Mouse (Mus musculus) CH12.LX (cell line): ENCODE results near the gene Olfr564. TPM values are rescaled to one million over a fixed set of nuclear protein-coding genes. Genes with fewer than 3 reads are reported as not detected.

Experiments used
- DNase-seq: peaks from one replicate; pipeline ENCODE4 v3.0.0-alpha.2; 2013; ENCODE audit errors: extremely low read depth
- H3K27ac ChIP-seq: 2 replicates; pipeline ENCODE4 v1.5.1; 2012; ENCODE audit warnings: low read depth, mild to moderate bottlenecking, control low read depth, moderate library complexity; ENCODE audit not compliant: insufficient read depth
- H3K27me3 ChIP-seq: replicated peaks from 2 replicates; pipeline ENCODE3; 2012; ENCODE audit warnings: inconsistent platforms
- H3K36me3 ChIP-seq, 2 experiments: replicated peaks in 1 of 2; 2 replicates each; pipeline versions ENCODE3 to v1.6.1; 2012; ENCODE audit warnings: inconsistent platforms in 1 of 2, low read length in 1 of 2, mild to moderate bottlenecking in 1 of 2, mixed read lengths in 1 of 2, moderate library complexity in 1 of 2; ENCODE audit not compliant: control insufficient read depth in 1 of 2, insufficient read depth in 1 of 2
- H3K4me1 ChIP-seq, 2 experiments: 2 replicates each; pipeline ENCODE4 v1.6.1; 2012; ENCODE audit warnings: inconsistent platforms in 1 of 2, moderate library complexity in 1 of 2; ENCODE audit not compliant: insufficient read depth in 2 of 2, control insufficient read depth in 1 of 2
- H3K4me2 ChIP-seq: 2 replicates; pipeline ENCODE4 v1.6.1; 2012; ENCODE audit warnings: low read depth, mild to moderate bottlenecking, control low read depth; ENCODE audit not compliant: poor library complexity, insufficient read depth, severe bottlenecking
- H3K4me3 ChIP-seq, 3 experiments: fragments of 150-350 bp in 1 of 3; sonication (generic) in 1 of 3; replicated peaks in 1 of 3; 2 replicates each; pipeline versions ENCODE3 to v1.5.1; 2011 to 2012; ENCODE audit warnings: low read depth in 2 of 3, low read length in 2 of 3, mild to moderate bottlenecking in 2 of 3, moderate library complexity in 2 of 3, control low read depth in 1 of 3, improper control_type of control experiment in 1 of 3, inconsistent platforms in 1 of 3, mixed read lengths in 1 of 3; ENCODE audit not compliant: poor library complexity in 1 of 3
- H3K79me2 ChIP-seq: replicated peaks from 2 replicates; pipeline ENCODE4 v1.6.1; 2012; ENCODE audit warnings: mild to moderate bottlenecking, moderate library complexity; ENCODE audit not compliant: control insufficient read depth, poor library complexity, insufficient read depth, severe bottlenecking; ENCODE audit errors: extremely low read depth
- H3K9ac ChIP-seq: 2 replicates; pipeline ENCODE4 v1.6.1; 2012; ENCODE audit warnings: low read depth, mild to moderate bottlenecking, control low read depth, moderate library complexity; ENCODE audit not compliant: insufficient read depth
- H3K9me3 ChIP-seq: replicated peaks from 2 replicates; pipeline ENCODE3; 2012; ENCODE audit warnings: low read length, inconsistent platforms, mixed read lengths
- CHD1 ChIP-seq: IDR thresholded peaks from 2 replicates; pipeline ENCODE4 v1.6.1; 2012; ENCODE audit warnings: low read depth, low read length, improper control_type of control experiment, inconsistent platforms
- CTCF ChIP-seq, 2 experiments: IDR thresholded peaks in 1 of 2; conservative IDR thresholded peaks in 1 of 2; 2 replicates each; pipeline ENCODE4 v1.5.1; 2011 to 2012; ENCODE audit warnings: low read depth in 2 of 2, low read length in 2 of 2, improper control_type of control experiment in 1 of 2, inconsistent platforms in 1 of 2, mild to moderate bottlenecking in 1 of 2, moderate library complexity in 1 of 2
- ELF1 ChIP-seq: IDR thresholded peaks from 2 replicates; pipeline ENCODE4 v1.6.1; 2014; ENCODE audit warnings: low read depth, mild to moderate bottlenecking, inconsistent platforms, low read length, improper control_type of control experiment
- ETS1 ChIP-seq: conservative IDR thresholded peaks from 2 replicates; pipeline ENCODE4 v1.6.1; 2012; ENCODE audit warnings: low read depth, mild to moderate bottlenecking, inconsistent platforms, low read length, improper control_type of control experiment, moderate library complexity
- GABPA ChIP-seq: IDR thresholded peaks from 2 replicates; pipeline ENCODE4 v1.6.1; 2012; ENCODE audit warnings: low read depth, low read length, improper control_type of control experiment, inconsistent platforms; ENCODE audit not compliant: insufficient replicate concordance
- HCFC1 ChIP-seq: IDR thresholded peaks from 2 replicates; pipeline ENCODE4 v1.6.1; 2012; ENCODE audit warnings: low read depth, mild to moderate bottlenecking, inconsistent platforms, low read length, improper control_type of control experiment
- JUN ChIP-seq: IDR thresholded peaks from 2 replicates; pipeline ENCODE4 v1.6.1; 2011; ENCODE audit warnings: low read depth, mild to moderate bottlenecking, low read length, improper control_type of control experiment, moderate library complexity; ENCODE audit not compliant: insufficient read depth
- MAX ChIP-seq: IDR thresholded peaks from 2 replicates; pipeline ENCODE4 v1.6.1; 2011; ENCODE audit warnings: low read length, improper control_type of control experiment
- MEF2A ChIP-seq: IDR thresholded peaks from 2 replicates; pipeline ENCODE4 v1.6.1; 2014; ENCODE audit warnings: low read depth, mild to moderate bottlenecking, inconsistent platforms, low read length, improper control_type of control experiment, borderline replicate concordance
- NELFE ChIP-seq: IDR thresholded peaks from 2 replicates; pipeline ENCODE4 v1.6.1; 2011; ENCODE audit warnings: low read depth, low read length, improper control_type of control experiment
- NRF1 ChIP-seq: IDR thresholded peaks from 2 replicates; pipeline ENCODE4 v1.6.1; 2014; ENCODE audit warnings: low read depth, mild to moderate bottlenecking, inconsistent platforms, low read length, improper control_type of control experiment, moderate library complexity
- POLR2A ChIP-seq: IDR thresholded peaks from 2 replicates; pipeline ENCODE4 v1.6.1; 2011; ENCODE audit warnings: low read depth, mild to moderate bottlenecking, improper control_type of control experiment, low read length
- POLR2AphosphoS2 ChIP-seq: IDR thresholded peaks from 2 replicates; pipeline ENCODE4 v1.6.1; 2011; ENCODE audit warnings: low read depth, low read length, improper control_type of control experiment
- RAD21 ChIP-seq: IDR thresholded peaks from 2 replicates; pipeline ENCODE4 v1.6.1; 2011; ENCODE audit warnings: low read depth, mild to moderate bottlenecking, low read length, improper control_type of control experiment, moderate library complexity
- RCOR1 ChIP-seq: conservative IDR thresholded peaks from 2 replicates; pipeline ENCODE4 v1.6.1; 2012; ENCODE audit warnings: low read depth, mild to moderate bottlenecking, inconsistent platforms, low read length, improper control_type of control experiment
- SIN3A ChIP-seq: IDR thresholded peaks from 2 replicates; pipeline ENCODE4 v1.6.1; 2012; ENCODE audit warnings: low read length, improper control_type of control experiment, inconsistent platforms
- USF2 ChIP-seq: conservative IDR thresholded peaks from 2 replicates; pipeline ENCODE4 v1.6.1; 2011; ENCODE audit warnings: low read depth, low read length, improper control_type of control experiment
- ZKSCAN1 ChIP-seq: IDR thresholded peaks from 2 replicates; pipeline ENCODE4 v1.6.1; 2012; ENCODE audit warnings: low read depth, inconsistent platforms, low read length, improper control_type of control experiment, borderline replicate concordance
- ZNF384 ChIP-seq: IDR thresholded peaks from 2 replicates; pipeline ENCODE4 v1.6.1; 2012; ENCODE audit warnings: low read depth, low read length, improper control_type of control experiment, inconsistent platforms
- dilution Hi-C: fragments of 300-500 bp; cut with MboI; formaldehyde crosslinking; loops from 2 replicates; pipeline ENCODE4 v1.14.3; 2020; ENCODE audit warnings: low sequenced_read_pairs; ENCODE audit not compliant: extremely low pct_unique_long_range_greater_than_20kb, extremely low pct_ligation_motif_present
- in situ Hi-C: fragments of 300-500 bp; cut with MboI; formaldehyde crosslinking; loops from 3 replicates; pipeline ENCODE4 v1.14.3; 2019; ENCODE audit warnings: low sequenced_read_pairs, low pct_ligation_motif_present, low pct_unique_long_range_greater_than_20kb, mixed read lengths
- polyA plus RNA-seq: library from polyadenylated mRNA; unstranded; fragments of >175 nt; gene quantifications from 2 replicates; pipeline ENCODE4 v1.2.1, GENCODE M21; 2012; ENCODE audit warnings: low read depth; ENCODE audit not compliant: insufficient read length
- total RNA-seq, 2 experiments: library from RNA; depleted of rRNA; stranded (reverse); fragments of 300-350 nt in 1 of 2; fragments of >200 nt in 1 of 2; gene quantifications; 2 replicates each; pipeline ENCODE4 v1.2.3; 2012 to 2014

Olfr564 gene
- total RNA-seq (2012; rRNA removed) (not detected in 2 replicates), total RNA-seq (2014; rRNA removed) (not detected in 2 replicates), polyA plus RNA-seq (not detected in 2 replicates)

- Histone ChIP-seq H3K27me3 (no peaks in the 10 kb centered on the region), H3K4me2 (no peak within 1 kb of the TSS), H3K9me3 (no peaks in the 10 kb centered on the region)
- dilution Hi-C loops: no loop called here
- TF ChIP-seq RCOR1: no peak
- TF ChIP-seq, all 38 proteins: peak for 0
- H3K79me2 ChIP-seq: no peaks in the 10 kb centered on the region
- no peaks in the 10 kb centered on the region for H3K36me3 ChIP-seq
- H3K4me3 ChIP-seq: no peak within 1 kb of the TSS
- H3K4me1 ChIP-seq: no peaks in the 10 kb centered on the region
- H3K9ac ChIP-seq: no peak within 1 kb of the TSS
- no peak for DNase-seq
- H3K27ac ChIP-seq: no peak within 1 kb of the TSS
- in situ Hi-C loops: no loop called here
Measured at GRCm38 (mm10) chr7:102803180-102803579, at the start of gene Olfr564. Olfr564 (plus strand) TSS chr7:102803480.

DNA sequence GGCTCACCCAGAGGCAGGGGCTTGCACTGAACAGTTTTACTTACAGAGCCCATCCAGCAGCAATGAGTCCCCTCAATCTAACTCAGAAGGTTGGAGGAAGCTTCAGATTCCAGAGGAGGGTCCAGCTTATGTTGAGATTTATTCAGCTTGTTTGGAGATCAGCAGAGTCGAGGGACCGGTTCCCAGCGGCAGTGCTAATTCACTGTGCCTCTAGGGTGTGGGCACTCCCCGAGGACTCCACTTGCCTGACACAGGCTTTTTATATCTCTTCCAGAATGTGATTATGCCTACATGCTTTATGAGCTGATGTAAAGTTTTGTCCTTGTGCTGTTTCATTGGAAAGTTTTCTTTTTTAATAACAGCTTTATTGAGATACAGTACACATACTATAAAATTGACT, 44.0 kb upstream of the Olfr564 start, which contains the start of the genes Olfr560 and Olfr78:
TSS of gene Olfr560 (minus strand) at position 101 of the 400 bp plus-strand sequence.
TSS of gene Olfr78 (minus strand) at position 206 of the 400 bp plus-strand sequence.
- TF ChIP-seq GABPA: no peak
- TF ChIP-seq JUN: no peak
- no peak for TF ChIP-seq NELFE
- no peak for TF ChIP-seq HCFC1
- TF ChIP-seq ETS1: no peak
- TF ChIP-seq ELF1: no peak
- no peak for TF ChIP-seq SIN3A
- no peak for TF ChIP-seq RAD21
- no peak for TF ChIP-seq NRF1
- no peak for TF ChIP-seq ZNF384
- TF ChIP-seq POLR2AphosphoS2: no peak
- no peak for TF ChIP-seq MEF2A
- TF ChIP-seq MAX: no peak
- TF ChIP-seq CHD1: no peak
- TF ChIP-seq POLR2A: no peak
- TF ChIP-seq CTCF (conservative IDR thresholded peaks at IDR 0.05 in 1 of 2, IDR thresholded peaks at IDR 0.05 in 1 of 2; ENCODE audit: low read depth in 2 of 2, low read length in 2 of 2): no peak
- TF ChIP-seq ZKSCAN1: no peak
- TF ChIP-seq USF2: no peak
- no peak for TF ChIP-seq RCOR1
- Histone ChIP-seq H3K27me3 (no peaks in the 10 kb centered on the region), H3K4me1 (no peaks in the 10 kb centered on the region), H3K9me3 (no peaks in the 10 kb centered on the region), H3K4me3 (no peak within 1 kb of the TSS), H3K36me3 (no peaks in the 10 kb centered on the region), H3K4me2 (no peak within 1 kb of the TSS), H3K79me2 (no peaks in the 10 kb centered on the region), H3K9ac (no peak within 1 kb of the TSS), H3K27ac (no peak within 1 kb of the TSS)
- dilution Hi-C loops (no loop called here), in situ Hi-C loops (loop anchor here (25.0 kb wide), 1 partner anchor 247 kb away; no protein-coding TSS in a partner anchor)
- no peak for DNase-seq
